Mouse (Mus musculus): ENCODE data around the gene Ces1e.
"Not testable (repeated sequence)": the region's sequence is repeated elsewhere in the genome, so short reads cannot be mapped to it uniquely, and the experiment has no call there.

The Ces1e gene

GRCm38 (mm10) chr8:93229446-93229845 is at the start of gene Ces1e:
TSS of gene Ces1e (minus strand) at chr8:93229619.
- no peak for DNase-seq (ENCODE audit: low spot score)

GRCm38 (mm10) chr8:93278176-93278805 is 48.9 kb upstream of the Ces1e start:
- no peak for DNase-seq (ENCODE audit: low spot score)

GRCm38 (mm10) chr8:93274609-93275008 is 45.2 kb upstream of the Ces1e start:
- no peak for DNase-seq (ENCODE audit: low spot score)

GRCm38 (mm10) chr8:93273321-93273720 is 43.9 kb upstream of the Ces1e start:
- DNase-seq (ENCODE audit: low spot score): no peak

- no peak for DNase-seq (ENCODE audit: low spot score)
These were observed 43.3 kb upstream of the Ces1e start for GRCm38 (mm10) chr8:93272686-93273085.

GRCm38 (mm10) chr8:93261436-93261835 is 32.0 kb upstream of the Ces1e start:
- DNase-seq (ENCODE audit: low spot score): no peak

- no peak for DNase-seq (ENCODE audit: low spot score)
These were observed 23.0 kb upstream of the Ces1e start for GRCm38 (mm10) chr8:93252400-93252925.

- no peak for DNase-seq (ENCODE audit: low spot score)
These were observed 16.6 kb upstream of the Ces1e start for GRCm38 (mm10) chr8:93246057-93246456.

GRCm38 (mm10) chr8:93239884-93240283 is 10.5 kb upstream of the Ces1e start:
- no peak for DNase-seq (ENCODE audit: low spot score)

- DNase-seq (ENCODE audit: low spot score): no peak
These were observed 6.3 kb upstream of the Ces1e start for GRCm38 (mm10) chr8:93235681-93236080.

- DNase-seq (ENCODE audit: low spot score): no peak
These were observed 5.3 kb upstream of the Ces1e start for GRCm38 (mm10) chr8:93234706-93235105.

GRCm38 (mm10) chr8:93234068-93234467 is 4.6 kb upstream of the Ces1e start:
- no peak for DNase-seq (ENCODE audit: low spot score)

- DNase-seq (ENCODE audit: low spot score): no peak
These were observed 597 bp downstream of the Ces1e start for GRCm38 (mm10) chr8:93228673-93229370.

- DNase-seq (ENCODE audit: low spot score): not testable (repeated sequence)
These were observed 2.9 kb downstream of the Ces1e start for GRCm38 (mm10) chr8:93226471-93226870.

- no peak for DNase-seq (ENCODE audit: low spot score)
These were observed 7.5 kb downstream of the Ces1e start for GRCm38 (mm10) chr8:93221896-93222295.

- DNase-seq (ENCODE audit: low spot score): no peak
These were observed 11.6 kb downstream of the Ces1e start for GRCm38 (mm10) chr8:93217867-93218266.

GRCm38 (mm10) chr8:93217375-93217774 is 12.0 kb downstream of the Ces1e start:
- no peak for DNase-seq (ENCODE audit: low spot score)

- DNase-seq (ENCODE audit: low spot score): no peak
These were observed 18.3 kb downstream of the Ces1e start for GRCm38 (mm10) chr8:93211091-93211490.

- not testable (repeated sequence) for DNase-seq (ENCODE audit: low spot score)
These were observed 30.3 kb downstream of the Ces1e start for GRCm38 (mm10) chr8:93199146-93199545.

GRCm38 (mm10) chr8:93197685-93198525 is 31.5 kb downstream of the Ces1e start, which contains the start of gene Ces1d:
TSS of gene Ces1d (minus strand) at chr8:93197838.
- no peak for DNase-seq (ENCODE audit: low spot score)

GRCm38 (mm10) chr8:93196436-93196835 is 33.0 kb downstream of the Ces1e start:
- no peak for DNase-seq (ENCODE audit: low spot score)

- no peak for DNase-seq (ENCODE audit: low spot score)
These were observed 48.8 kb downstream of the Ces1e start for GRCm38 (mm10) chr8:93180581-93181129.
